Mouse (Mus musculus) stomach, embryonic 14.5 days (tissue): Measurements from ENCODE around the gene Trmt10b. TPM values are rescaled to one million over a fixed set of nuclear protein-coding genes. Genes with fewer than 3 reads are reported as not detected.
A peak's percentile ranks its signal among the peaks of the same experiment; 100 is the strongest.

ENCODE experiments used
- ATAC-seq: fragments of 200-750 bp; cut with Nextera tagmentation; 2 replicates; pipeline ENCODE4 v1.8.0; 2017; ENCODE audit warnings: low read depth, moderate TSS enrichment; ENCODE audit not compliant: insufficient number of reproducible peaks, insufficient read depth, low FRiP score
- H3K27ac ChIP-seq: fragments of 300-500 bp; sonication (generic); 2 replicates; pipeline ENCODE4 v1.5.1; 2014; ENCODE audit warnings: mild to moderate bottlenecking, low read length, moderate library complexity, mixed read lengths
- H3K27me3 ChIP-seq: fragments of 300-500 bp; sonication (generic); 2 replicates; pipeline ENCODE4 v1.6.1; 2014; ENCODE audit warnings: low read length, control low read depth, mixed read lengths; ENCODE audit not compliant: control insufficient read depth, insufficient read depth
- H3K36me3 ChIP-seq: fragments of 300-500 bp; sonication (generic); 2 replicates; pipeline ENCODE4 v1.6.1; 2014; ENCODE audit warnings: mild to moderate bottlenecking, control low read depth, low read length, moderate library complexity, mixed read lengths; ENCODE audit not compliant: control insufficient read depth, insufficient read depth
- H3K4me1 ChIP-seq: fragments of 300-500 bp; sonication (generic); 2 replicates; pipeline ENCODE4 v1.6.1; 2014; ENCODE audit warnings: low read length, control low read depth, mixed read lengths; ENCODE audit not compliant: control insufficient read depth, insufficient read depth
- H3K4me2 ChIP-seq: fragments of 300-500 bp; sonication (generic); replicated peaks from 2 replicates; pipeline ENCODE4 v1.6.1; 2014; ENCODE audit warnings: low read depth, low read length, control low read depth
- H3K4me3 ChIP-seq: fragments of 300-500 bp; sonication (generic); 2 replicates; pipeline ENCODE4 v1.5.1; 2014; ENCODE audit warnings: low read depth, low read length, control low read depth
- H3K9ac ChIP-seq: fragments of 300-500 bp; sonication (generic); replicated peaks from 2 replicates; pipeline ENCODE4 v1.6.1; 2014; ENCODE audit warnings: low read depth, mild to moderate bottlenecking, control low read depth, low read length, moderate library complexity, mixed read lengths
- H3K9me3 ChIP-seq: fragments of 300-500 bp; sonication (generic); 2 replicates; pipeline ENCODE4 v1.6.1; 2016; ENCODE audit warnings: low read depth, low read length, control low read depth; ENCODE audit not compliant: control insufficient read depth
- WGBS: fragments of 180-500 bp; shearing (Covaris S2); extraction: QIAGEN DNeasy Blood & Tissue Kit; methylation state at CpG from one replicate; pipeline ENCODE4 v1.1.7; 2014; 5-methylcytosine and 5-hydroxymethylcytosine counted together
- polyA plus RNA-seq: library from polyadenylated mRNA; unstranded; fragments of >200 nt; fragmentation: Nextera tagmentation; extraction: Ambion mirVana; gene quantifications from 2 replicates; pipeline ENCODE4 v1.2.1, GENCODE M21; 2014

Gene Trmt10b
- polyA plus RNA-seq, 1 experiment from 2014 or later: 18.3 TPM

- WGBS: 77% methylated on average over 8 of the region's 8 CpGs
These were observed 21.2 kb upstream of the Trmt10b start for GRCm38 (mm10) chr4:45275770-45276169.

GRCm38 (mm10) chr4:45279292-45279691, 17.6 kb upstream of the Trmt10b start:
- H3K27me3 ChIP-seq: no peaks in the 10 kb centered on the region
- no peak overlapping the region for H3K9ac ChIP-seq
- no peaks in the 10 kb centered on the region for H3K9me3 ChIP-seq
- H3K4me1 ChIP-seq: no peaks in the 10 kb centered on the region
- no peak overlapping the region for H3K4me2 ChIP-seq
- 0 out of 2 replicates have a peak, but pooled peaks have one; percentile 53 for ATAC-seq
- H3K4me3 ChIP-seq: no peak overlapping the region
- H3K36me3 ChIP-seq: no peaks in the 10 kb centered on the region
- no peak overlapping the region for H3K27ac ChIP-seq
- 54% methylated on average over 8 of the region's 8 CpGs for WGBS

More at GRCm38 (mm10) chr4:45275770-45276169, 21.2 kb upstream of the Trmt10b start:
- H3K27me3 ChIP-seq: no peaks in the 10 kb centered on the region
- no peak for ATAC-seq
- H3K27ac ChIP-seq: no peak overlapping the region
- H3K36me3 ChIP-seq: no peaks in the 10 kb centered on the region
- H3K9me3 ChIP-seq: no peaks in the 10 kb centered on the region
- no peak overlapping the region for H3K9ac ChIP-seq
- H3K4me2 ChIP-seq: no peak overlapping the region
- no peak overlapping the region for H3K4me3 ChIP-seq
- peaks cover 2% of the 10 kb centered on the region; the same call in 1 of the 2 replicates for H3K4me1 ChIP-seq

GRCm38 (mm10) chr4:45279981-45280548, 16.9 kb upstream of the Trmt10b start:
- no peaks in the 10 kb centered on the region for H3K36me3 ChIP-seq
- H3K9me3 ChIP-seq: no peaks in the 10 kb centered on the region
- H3K27ac ChIP-seq: no peak overlapping the region
- H3K9ac ChIP-seq: no peak overlapping the region
- 18% methylated on average over 4 of the region's 4 CpGs for WGBS
- H3K4me2 ChIP-seq: no peak overlapping the region
- no peak overlapping the region for H3K4me3 ChIP-seq
- no peaks in the 10 kb centered on the region for H3K4me1 ChIP-seq
- H3K27me3 ChIP-seq: no peaks in the 10 kb centered on the region
- ATAC-seq: 0 out of 2 replicates have a peak, but pooled peaks have one; percentile 34

DNA sequence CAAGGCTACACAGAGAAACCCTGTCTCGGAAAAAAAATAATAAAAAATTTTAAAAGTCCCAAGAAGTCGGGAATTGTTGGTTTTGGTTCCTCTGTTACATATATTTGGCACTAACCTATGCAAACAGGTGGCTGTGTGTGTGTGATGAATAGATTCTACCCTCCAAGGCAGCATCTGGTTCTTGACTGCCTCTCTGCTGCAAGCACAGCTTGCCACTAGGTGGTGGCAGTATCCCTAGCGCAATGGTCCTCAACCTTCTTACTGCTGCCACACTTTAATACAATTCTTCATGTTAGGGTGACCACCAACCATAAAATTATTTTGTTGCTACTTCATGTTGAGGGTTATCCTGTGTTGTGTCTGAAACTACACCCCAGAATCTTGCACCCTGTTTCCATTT, 10.6 kb upstream of the Trmt10b start:
- H3K27me3 ChIP-seq: no peaks in the 10 kb centered on the region
- H3K27ac ChIP-seq: no peak overlapping the region
- H3K9ac ChIP-seq: no peak overlapping the region
- H3K4me2 ChIP-seq: no peak overlapping the region
- 45% methylated on average over 3 of the region's 3 CpGs for WGBS
- H3K4me3 ChIP-seq: no peak overlapping the region
- no peak for ATAC-seq
- H3K9me3 ChIP-seq: no peaks in the 10 kb centered on the region
- H3K4me1 ChIP-seq: no peaks in the 10 kb centered on the region
- H3K36me3 ChIP-seq: no peaks in the 10 kb centered on the region

DNA sequence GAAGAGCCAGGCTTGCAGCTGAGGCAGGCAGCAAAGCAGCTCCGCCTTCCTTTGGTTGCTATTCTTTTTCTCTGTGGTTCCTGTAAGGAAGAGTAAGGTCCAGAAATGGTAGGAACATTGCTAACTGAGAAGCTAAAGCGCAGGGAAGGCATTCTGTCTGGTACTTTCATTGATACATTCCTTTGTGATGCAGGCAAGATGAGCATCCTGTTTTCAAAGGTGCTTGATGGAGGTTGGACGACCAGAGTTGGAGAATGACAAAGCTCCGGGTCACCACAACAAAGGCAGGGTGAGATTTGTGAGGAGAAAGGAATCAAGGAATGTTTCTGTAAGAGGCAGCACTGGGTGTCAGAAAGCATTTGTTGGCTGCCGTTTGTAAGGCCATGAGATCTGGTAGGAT, 9.0 kb upstream of the Trmt10b start:
- no peak for ATAC-seq
- Histone ChIP-seq H3K4me3 (no peak overlapping the region), H3K27me3 (no peaks in the 10 kb centered on the region), H3K36me3 (no peaks in the 10 kb centered on the region), H3K4me2 (no peak overlapping the region), H3K4me1 (no peaks in the 10 kb centered on the region), H3K9ac (no peak overlapping the region), H3K9me3 (no peaks in the 10 kb centered on the region), H3K27ac (no peak overlapping the region)
- 78% methylated on average over 5 of the region's 5 CpGs for WGBS

DNA sequence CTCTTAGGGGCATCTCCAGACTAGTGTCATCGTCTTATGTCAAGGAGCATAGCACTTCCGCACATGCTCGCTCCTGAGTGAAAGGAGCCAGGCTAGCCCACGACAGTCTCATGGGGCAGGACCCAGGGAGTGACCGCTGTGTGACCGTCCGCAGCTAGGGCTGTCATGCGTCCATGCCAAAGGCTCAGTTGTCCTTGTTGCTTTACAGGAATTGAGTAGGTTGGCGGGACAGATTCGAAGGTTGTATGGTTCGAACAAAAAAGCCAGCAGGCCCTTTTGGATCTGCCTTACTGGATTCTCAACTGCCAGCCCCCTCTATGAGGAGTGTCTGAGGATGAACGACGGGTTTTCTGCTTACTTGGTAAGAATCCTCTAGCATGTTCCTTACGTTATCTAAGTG, 8.6 kb downstream of the Trmt10b start:
- H3K9me3 ChIP-seq: no peaks in the 10 kb centered on the region
- no peaks in the 10 kb centered on the region for H3K4me1 ChIP-seq
- H3K9ac ChIP-seq: no peak overlapping the region
- H3K36me3 ChIP-seq: peaks cover 25% of the 10 kb centered on the region
- H3K27me3 ChIP-seq: no peaks in the 10 kb centered on the region
- WGBS: 96% methylated on average over 14 of the region's 14 CpGs
- no peak overlapping the region for H3K4me2 ChIP-seq
- ATAC-seq: no peak
- no peak overlapping the region for H3K27ac ChIP-seq
- H3K4me3 ChIP-seq: no peak overlapping the region

DNA sequence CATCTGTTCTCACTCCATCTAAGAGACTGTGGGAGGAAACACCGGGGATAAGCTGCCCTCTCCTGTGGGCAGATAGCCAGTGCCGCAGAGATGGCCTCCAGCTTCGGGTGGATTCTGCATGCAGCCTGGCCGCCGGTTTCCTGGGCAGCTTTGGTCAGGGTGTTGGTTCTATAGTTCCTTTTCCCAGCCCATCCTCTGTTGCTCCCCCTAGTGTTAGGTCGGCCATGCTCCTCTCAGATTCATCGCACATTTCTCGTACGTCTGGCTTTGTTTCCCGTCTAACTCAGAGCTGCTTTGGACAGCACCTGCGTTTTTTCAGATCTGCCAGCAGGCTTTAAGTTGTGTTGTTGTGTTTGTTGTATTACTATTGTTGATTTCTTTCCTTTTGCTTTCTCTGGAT, 11.1 kb downstream of the Trmt10b start:
- Histone ChIP-seq H3K4me1 (no peaks in the 10 kb centered on the region), H3K27me3 (no peaks in the 10 kb centered on the region), H3K9ac (no peak overlapping the region), H3K27ac (no peak overlapping the region), H3K4me3 (no peak overlapping the region), H3K4me2 (no peak overlapping the region), H3K36me3 (peaks cover 18% of the 10 kb centered on the region), H3K9me3 (no peaks in the 10 kb centered on the region)
- WGBS: 33% methylated on average over 11 of the region's 11 CpGs
- no peak for ATAC-seq

- no peaks in the 10 kb centered on the region for H3K9me3 ChIP-seq
- no peak overlapping the region for H3K27ac ChIP-seq
- 89% methylated on average over 6 of the region's 6 CpGs for WGBS
- peaks cover 18% of the 10 kb centered on the region for H3K36me3 ChIP-seq
- H3K4me2 ChIP-seq: no peak overlapping the region
- H3K27me3 ChIP-seq: no peaks in the 10 kb centered on the region
- ATAC-seq: no peak
- H3K4me3 ChIP-seq: no peak overlapping the region
- H3K9ac ChIP-seq: no peak overlapping the region
- H3K4me1 ChIP-seq: no peaks in the 10 kb centered on the region
These were observed 11.7 kb downstream of the Trmt10b start for GRCm38 (mm10) chr4:45308606-45309005.

GRCm38 (mm10) chr4:45311056-45311455, 14.1 kb downstream of the Trmt10b start:
- Histone ChIP-seq H3K9me3 (no peaks in the 10 kb centered on the region), H3K4me1 (no peaks in the 10 kb centered on the region), H3K27ac (no peak overlapping the region), H3K36me3 (peaks cover 17% of the 10 kb centered on the region; the same call in 1 of the 2 replicates), H3K9ac (no peak overlapping the region), H3K4me2 (no peak overlapping the region), H3K4me3 (no peak overlapping the region), H3K27me3 (no peaks in the 10 kb centered on the region)
- 98% methylated on average over 2 of the region's 2 CpGs for WGBS
- ATAC-seq: no peak
